ENCODE assay signal across 8 mouse cellular contexts in the genomic region with DNA sequence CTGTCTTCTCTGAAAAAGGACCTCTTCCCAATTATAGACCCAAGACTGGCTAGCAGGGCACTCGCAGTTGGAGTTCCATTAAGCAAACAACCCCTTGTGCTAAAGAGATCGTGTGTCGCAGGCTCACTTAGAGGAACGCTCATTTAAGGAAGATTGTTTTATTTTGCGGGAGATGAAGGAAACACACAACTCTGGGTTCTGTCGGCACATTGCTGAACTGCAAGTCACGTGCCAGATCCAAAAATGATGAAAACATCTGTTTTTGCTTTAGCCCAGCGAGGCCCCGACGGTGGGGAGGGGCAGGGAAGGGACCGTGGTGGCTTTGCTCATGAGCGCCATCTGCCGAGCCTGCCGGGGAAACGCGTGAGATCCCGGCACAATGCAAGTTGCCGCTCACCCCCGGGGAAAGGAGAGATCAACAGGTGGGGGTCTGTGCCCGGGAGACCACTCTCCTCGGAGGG.
A peak's percentile ranks its signal among the peaks of the same experiment; 100 is the strongest.
DNase-seq lines count a peak whose midpoint lies in the region; ATAC-seq lines count a peak whose summit lies in the region.

No protein-coding gene starts in this region.

- H3K4me2 ChIP-seq in heart, embryonic 14.5 days (ENCODE audit: low read length) = peak overlapping the region; percentile 86
- peak overlapping the region; percentile 65 for H3K4me2 ChIP-seq in liver, embryonic 12.5 days
- H3K4me2 ChIP-seq in stomach, embryonic 14.5 days (replicated peaks; ENCODE audit: low read depth, low read length) = peak overlapping the region; percentile 72

- H3K27ac ChIP-seq in heart, embryonic 14.5 days (replicated peaks in 1 of 2; ENCODE audit: control insufficient read depth in 1 of 2, insufficient read depth in 1 of 2, low read depth in 2 of 2, low read length in 2 of 2) = peak overlapping the region; percentile 95 to 99
- H3K27ac ChIP-seq in liver, embryonic 12.5 days = peak overlapping the region; percentile 20; the same call in 1 of the 2 replicates
- peak overlapping the region; percentile 98 for H3K27ac ChIP-seq in stomach, embryonic 14.5 days (ENCODE audit: low read length)

- DNase-seq in 416B (ENCODE audit: low read depth) = peak; percentile 66
- DNase-seq in brain, adult 2 months (ENCODE audit: low read depth, low spot score) = peak; percentile 91
- DNase-seq in fibroblast of lung, adult 2 months (ENCODE audit: low read depth) = peak; percentile 82
- DNase-seq in kidney, postnatal 10 days = peak; percentile 93
- DNase-seq in naive thymus-derived CD4-positive, alpha-beta T cell, adult 2 months (ENCODE audit: low read depth) = peak; percentile 91

- H3K4me3 ChIP-seq in heart, embryonic 14.5 days (ENCODE audit: control insufficient read depth in 1 of 2, insufficient read depth in 1 of 2, low read depth in 1 of 2, low read length in 2 of 2) = peak overlapping the region; percentile 61 to 72
- H3K4me3 ChIP-seq in liver, embryonic 12.5 days = peak overlapping the region; percentile 42
- H3K4me3 ChIP-seq in stomach, embryonic 14.5 days (ENCODE audit: low read depth, low read length) = peak overlapping the region; percentile 41

- H3K9me3 ChIP-seq in heart, embryonic 14.5 days (ENCODE audit: control insufficient read depth, low read length) = no peaks in the 10 kb centered on the region
- no peaks in the 10 kb centered on the region for H3K9me3 ChIP-seq in liver, embryonic 12.5 days (replicated peaks)
- H3K9me3 ChIP-seq in stomach, embryonic 14.5 days (ENCODE audit: control insufficient read depth, low read depth, low read length) = no peaks in the 10 kb centered on the region

- peak overlapping the region; percentile 86 for H3K9ac ChIP-seq in heart, embryonic 14.5 days (ENCODE audit: low read length)
- 0 out of 2 replicates have a peak overlapping the region, but pooled peaks have one; percentile 4 for H3K9ac ChIP-seq in liver, embryonic 12.5 days
- H3K9ac ChIP-seq in stomach, embryonic 14.5 days (replicated peaks; ENCODE audit: low read depth, low read length) = peak overlapping the region; percentile 63

- H3K36me3 ChIP-seq in heart, embryonic 14.5 days (ENCODE audit: control insufficient read depth, insufficient read depth, low read length) = no peaks in the 10 kb centered on the region
- H3K36me3 ChIP-seq in liver, embryonic 12.5 days = no peaks in the 10 kb centered on the region
- H3K36me3 ChIP-seq in stomach, embryonic 14.5 days (ENCODE audit: control insufficient read depth, insufficient read depth, low read length) = no peaks in the 10 kb centered on the region

- peak; percentile 72 for ATAC-seq in heart, embryonic 14.5 days (ENCODE audit: insufficient number of reproducible peaks, insufficient read depth, low FRiP score, low read depth)
- peak; percentile 40; the same call in 1 of the 2 replicates for ATAC-seq in liver, embryonic 12.5 days
- peak; percentile 66 for ATAC-seq in stomach, embryonic 14.5 days (ENCODE audit: insufficient number of reproducible peaks, insufficient read depth, low FRiP score, low read depth)

- WGBS in heart, embryonic 14.5 days = under 1% methylated on average over 21 of the region's 21 CpGs
- under 1% methylated on average over 21 of the region's 21 CpGs for WGBS in liver, embryonic 12.5 days (ENCODE audit: insufficient replicate concordance)
- 0% methylated on average over 21 of the region's 21 CpGs for WGBS in stomach, embryonic 14.5 days

- H3K27me3 ChIP-seq in heart, embryonic 14.5 days (ENCODE audit: control insufficient read depth, insufficient read depth, low read length) = no peaks in the 10 kb centered on the region
- peaks cover 25% of the 10 kb centered on the region for H3K27me3 ChIP-seq in liver, embryonic 12.5 days (replicated peaks)
- no peaks in the 10 kb centered on the region for H3K27me3 ChIP-seq in stomach, embryonic 14.5 days (ENCODE audit: control insufficient read depth, insufficient read depth, low read length)

- peaks cover 13 to 21% of the 10 kb centered on the region in 2 experiments for H3K4me1 ChIP-seq in heart, embryonic 14.5 days (ENCODE audit: control insufficient read depth in 2 of 2, insufficient read depth in 2 of 2, low read length in 2 of 2)
- H3K4me1 ChIP-seq in liver, embryonic 12.5 days = 0 out of 2 replicates have a peak, but pooled peaks cover 11% of the 10 kb centered on the region
- H3K4me1 ChIP-seq in stomach, embryonic 14.5 days (ENCODE audit: control insufficient read depth, insufficient read depth, low read length) = peaks cover 36% of the 10 kb centered on the region

Comparison
In these comparisons a context has a peak if more than half of its experiments do, and no peak if none do; other contexts are left out.
1. Peak in every context shown above with its lines: DNase-seq, ATAC-seq, H3K4me3 ChIP-seq and H3K27ac ChIP-seq.
2. H3K27ac ChIP-seq: peak in every context shown above with its lines; median percentile 98 in stomach, embryonic 14.5 days; 97 in heart, embryonic 14.5 days; 20 in liver, embryonic 12.5 days.
3. H3K9ac ChIP-seq: peak in every context shown above with its lines; median percentile 86 in heart, embryonic 14.5 days; 63 in stomach, embryonic 14.5 days; 4 in liver, embryonic 12.5 days.